Mouse (Mus musculus) forebrain, embryonic 16.5 days (tissue): Measurements from ENCODE around the gene Cdca3. TPM values are rescaled to one million over a fixed set of nuclear protein-coding genes. Genes with fewer than 3 reads are reported as not detected.

Experiments
- ATAC-seq: fragments of 200-750 bp; cut with Nextera tagmentation; 2 replicates; pipeline ENCODE4 v1.8.0; 2017; ENCODE audit warnings: mild to moderate bottlenecking, moderate library complexity
- H3K27ac ChIP-seq: fragments of 300-500 bp; sonication (generic); 2 replicates; pipeline ENCODE4 v1.5.1; 2014; ENCODE audit warnings: low read length, control low read depth
- H3K27me3 ChIP-seq: fragments of 300-500 bp; sonication (generic); replicated peaks from 2 replicates; pipeline ENCODE4 v1.6.1; 2014; ENCODE audit warnings: low read length; ENCODE audit not compliant: control insufficient read depth, insufficient read depth
- H3K36me3 ChIP-seq: fragments of 300-500 bp; sonication (generic); 2 replicates; pipeline ENCODE4 v1.6.1; 2014; ENCODE audit not compliant: control insufficient read depth, insufficient read depth
- H3K4me1 ChIP-seq: fragments of 300-500 bp; sonication (generic); replicated peaks from 2 replicates; pipeline ENCODE4 v1.6.1; 2014; ENCODE audit warnings: low read length; ENCODE audit not compliant: control insufficient read depth, insufficient read depth
- H3K4me2 ChIP-seq: fragments of 300-500 bp; sonication (generic); 2 replicates; pipeline ENCODE4 v1.6.1; 2014; ENCODE audit warnings: mild to moderate bottlenecking, low read length, control low read depth
- H3K4me3 ChIP-seq: fragments of 300-500 bp; sonication (generic); replicated peaks from 2 replicates; pipeline ENCODE4 v1.5.1; 2014; ENCODE audit warnings: mild to moderate bottlenecking, low read length, control low read depth
- H3K9ac ChIP-seq: fragments of 300-500 bp; sonication (generic); replicated peaks from 2 replicates; pipeline ENCODE4 v1.6.1; 2014; ENCODE audit warnings: low read depth, low read length, control low read depth
- H3K9me3 ChIP-seq: fragments of 300-500 bp; sonication (generic); 2 replicates; pipeline ENCODE4 v1.6.1; 2016; ENCODE audit warnings: low read length; ENCODE audit not compliant: control insufficient read depth
- WGBS: fragments of 180-500 bp; shearing (Covaris S2); extraction: QIAGEN DNeasy Blood & Tissue Kit; methylation state at CpG from one replicate; pipeline ENCODE4 v1.1.7; 2014; 5-methylcytosine and 5-hydroxymethylcytosine counted together
- polyA plus RNA-seq: library from polyadenylated mRNA; unstranded; fragments of >200 nt; fragmentation: Nextera tagmentation; extraction: Ambion mirVana; gene quantifications from 2 replicates; pipeline ENCODE4 v1.2.1, GENCODE M21; 2015

Gene Cdca3
- polyA plus RNA-seq, 1 experiment from 2014 or later = 76.7 TPM

DNA sequence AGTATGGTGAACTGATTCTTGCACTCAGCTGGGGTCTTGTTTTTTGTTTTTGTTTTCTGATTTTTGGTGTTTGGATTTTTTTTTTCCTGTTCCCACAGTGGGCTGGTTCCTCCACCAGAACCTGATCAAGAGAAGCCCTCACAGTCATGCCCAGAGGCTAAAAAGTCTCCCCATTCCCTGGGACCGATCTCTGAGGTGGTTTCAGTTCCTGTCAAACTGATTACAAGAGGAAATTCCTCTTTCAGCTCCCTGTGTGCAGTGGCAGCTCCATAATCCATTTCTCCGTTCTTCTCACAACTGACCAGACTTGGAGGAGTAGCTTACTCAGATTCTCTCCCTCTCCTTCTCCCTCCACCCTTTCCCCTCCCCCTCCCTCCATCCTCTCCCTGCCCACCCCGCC is 45.0 kb downstream of the Cdca3 start:
- no peaks in the 10 kb centered on the region for H3K4me1 ChIP-seq
- H3K4me3 ChIP-seq = no peak overlapping the region
- 71% methylated on average over 2 of the region's 3 CpGs for WGBS
- H3K9ac ChIP-seq = no peak overlapping the region
- H3K36me3 ChIP-seq = no peaks in the 10 kb centered on the region
- H3K4me2 ChIP-seq = no peak overlapping the region
- no peak overlapping the region for H3K27ac ChIP-seq
- no peaks in the 10 kb centered on the region for H3K9me3 ChIP-seq
- no peaks in the 10 kb centered on the region for H3K27me3 ChIP-seq
- no peak for ATAC-seq

DNA sequence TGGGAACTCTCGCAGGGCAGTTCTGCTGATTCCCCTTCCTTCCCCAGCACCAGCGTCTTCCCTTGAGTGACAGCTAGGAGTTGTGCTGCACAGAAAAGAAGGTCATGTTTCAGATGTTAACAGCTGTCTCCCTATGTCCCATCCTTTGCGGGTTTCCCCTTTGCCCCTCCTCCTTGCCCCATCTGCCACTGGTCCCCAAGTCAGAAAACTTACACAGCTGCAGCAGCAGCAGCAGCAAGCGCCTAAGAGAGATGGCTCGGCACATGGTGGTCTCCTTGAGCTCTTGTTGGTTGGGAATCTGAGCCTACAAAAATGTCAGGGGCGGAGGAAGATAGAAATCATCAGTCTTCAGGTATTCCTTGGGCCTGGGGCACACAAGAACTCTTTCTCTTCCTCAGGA is 50.0 kb downstream of the Cdca3 start:
- no peaks in the 10 kb centered on the region for H3K36me3 ChIP-seq
- no peaks in the 10 kb centered on the region for H3K4me1 ChIP-seq
- H3K27me3 ChIP-seq = no peaks in the 10 kb centered on the region
- no peak overlapping the region for H3K27ac ChIP-seq
- H3K9ac ChIP-seq = no peak overlapping the region
- ATAC-seq = no peak
- H3K4me2 ChIP-seq = no peak overlapping the region
- H3K9me3 ChIP-seq = no peaks in the 10 kb centered on the region
- no peak overlapping the region for H3K4me3 ChIP-seq
- WGBS = 63% methylated on average over 6 of the region's 6 CpGs

DNA sequence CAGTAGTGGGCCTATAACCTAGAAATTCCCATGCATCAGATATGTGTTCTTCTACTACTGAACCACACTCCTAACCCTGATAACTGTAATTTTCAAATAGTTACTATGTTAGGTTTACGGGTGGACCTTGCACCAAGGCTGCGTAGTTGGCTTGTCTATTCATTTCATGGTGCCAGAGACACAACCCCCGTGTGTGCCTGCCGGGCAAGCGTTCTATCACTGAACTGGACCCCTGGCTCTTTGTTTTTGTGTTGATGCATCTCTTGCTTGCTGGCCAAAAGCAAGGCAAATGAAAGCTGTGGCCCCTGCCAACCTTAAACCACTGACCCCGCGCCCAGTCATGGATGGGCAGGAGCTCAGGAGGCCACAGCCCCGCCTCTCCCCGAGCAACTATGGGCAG is 52.5 kb downstream of the Cdca3 start:
- Histone ChIP-seq H3K9me3 (no peaks in the 10 kb centered on the region), H3K4me3 (no peak overlapping the region), H3K27ac (no peak overlapping the region), H3K4me1 (no peaks in the 10 kb centered on the region), H3K9ac (no peak overlapping the region), H3K36me3 (no peaks in the 10 kb centered on the region), H3K4me2 (no peak overlapping the region), H3K27me3 (no peaks in the 10 kb centered on the region)
- no peak for ATAC-seq
- 92% methylated on average over 9 of the region's 9 CpGs for WGBS

Other genes starting within 250 kb of the Cdca3 start
- 0.08 and 0.21 TPM in 2 replicates for gene C1s2, start 193.5 kb upstream of the Cdca3 start, polyA plus RNA-seq
- 35.9 and 36.7 TPM in 2 replicates for gene Lpcat3, start 166.5 kb upstream of the Cdca3 start, polyA plus RNA-seq
- 142 and 150 TPM in 2 replicates for gene Emg1, start 117.4 kb upstream of the Cdca3 start, polyA plus RNA-seq
- 250 and 252 TPM in 2 replicates for gene Phb2, start 117.2 kb upstream of the Cdca3 start, polyA plus RNA-seq
- gene Ptpn6, start 90.8 kb upstream of the Cdca3 start, polyA plus RNA-seq = 3.3 and 4.5 TPM in 2 replicates
- 614 and 641 TPM in 2 replicates for gene Grcc10, start 88.2 kb upstream of the Cdca3 start, polyA plus RNA-seq
- gene Gm45234, start 73.5 kb upstream of the Cdca3 start, polyA plus RNA-seq = not detected in 2 replicates
- gene Atn1, start 73.0 kb upstream of the Cdca3 start, polyA plus RNA-seq = 23.4 and 27.0 TPM in 2 replicates
- gene Eno2, start 59.9 kb upstream of the Cdca3 start, polyA plus RNA-seq = 44.9 and 63.3 TPM in 2 replicates
- gene Lrrc23, start 49.8 kb upstream of the Cdca3 start, polyA plus RNA-seq = 2.5 and 4.9 TPM in 2 replicates
- gene Spsb2, start 20.9 kb upstream of the Cdca3 start, polyA plus RNA-seq = 4.7 and 5.9 TPM in 2 replicates
- 359 and 360 TPM in 2 replicates for gene Tpi1, start 15.3 kb upstream of the Cdca3 start, polyA plus RNA-seq
- 203 and 216 TPM in 2 replicates for gene Usp5, start 63 bp upstream of the Cdca3 start, polyA plus RNA-seq
- 0.42 and 0.75 TPM in 2 replicates for gene Gnb3, start 10.7 kb downstream of the Cdca3 start, polyA plus RNA-seq
- gene P3h3, start 28.2 kb downstream of the Cdca3 start, polyA plus RNA-seq = 13.0 and 16.8 TPM in 2 replicates
- 21.8 and 28.8 TPM in 2 replicates for gene Gpr162, start 34.4 kb downstream of the Cdca3 start, polyA plus RNA-seq
- 0.06 and 0.30 TPM in 2 replicates for gene Cd4, start 58.7 kb downstream of the Cdca3 start, polyA plus RNA-seq
- 1.7 and 2.9 TPM in 2 replicates for gene Lag3, start 82.2 kb downstream of the Cdca3 start, polyA plus RNA-seq
- 666 and 701 TPM in 2 replicates for gene Ptms, start 90.6 kb downstream of the Cdca3 start, polyA plus RNA-seq
- gene Mlf2, start 101.8 kb downstream of the Cdca3 start, polyA plus RNA-seq = 459 and 463 TPM in 2 replicates
- 94.4 and 96.7 TPM in 2 replicates for gene Cops7a, start 136.0 kb downstream of the Cdca3 start, polyA plus RNA-seq
- 36.6 and 44.7 TPM in 2 replicates for gene Pianp, start 167.1 kb downstream of the Cdca3 start, polyA plus RNA-seq
- 15.2 and 19.0 TPM in 2 replicates for gene Zfp384, start 179.6 kb downstream of the Cdca3 start, polyA plus RNA-seq
- gene Ing4, start 210.2 kb downstream of the Cdca3 start, polyA plus RNA-seq = 200 and 204 TPM in 2 replicates
- gene Acrbp, start 220.1 kb downstream of the Cdca3 start, polyA plus RNA-seq = 21.4 and 31.6 TPM in 2 replicates
- 0.44 and 0.60 TPM in 2 replicates for gene Lpar5, start 238.4 kb downstream of the Cdca3 start, polyA plus RNA-seq